Mouse (Mus musculus): ENCODE measurements around the gene Wdr74.

GRCm38 (mm10) chr19:8770567-8771270 is 35.1 kb downstream of the Wdr74 start, which contains the start of gene Tmem223:
- TF ChIP-seq POLR2A (IDR thresholded peaks at IDR 0.05; ENCODE audit: borderline replicate concordance, insufficient read depth, low read length) = peak; percentile 93
- TF ChIP-seq CTCF (IDR thresholded peaks at IDR 0.05; ENCODE audit: borderline replicate concordance, insufficient read depth, low read depth, low read length) = no peak
